Mouse (Mus musculus): ENCODE measurements at regions not wholly inside any gene's neighbourhood (a gene's known extent, or its start where the extent isn't known, plus 50 kb on each side); places are given as distances from the start of the nearest gene placed in this dataset.

DNA sequence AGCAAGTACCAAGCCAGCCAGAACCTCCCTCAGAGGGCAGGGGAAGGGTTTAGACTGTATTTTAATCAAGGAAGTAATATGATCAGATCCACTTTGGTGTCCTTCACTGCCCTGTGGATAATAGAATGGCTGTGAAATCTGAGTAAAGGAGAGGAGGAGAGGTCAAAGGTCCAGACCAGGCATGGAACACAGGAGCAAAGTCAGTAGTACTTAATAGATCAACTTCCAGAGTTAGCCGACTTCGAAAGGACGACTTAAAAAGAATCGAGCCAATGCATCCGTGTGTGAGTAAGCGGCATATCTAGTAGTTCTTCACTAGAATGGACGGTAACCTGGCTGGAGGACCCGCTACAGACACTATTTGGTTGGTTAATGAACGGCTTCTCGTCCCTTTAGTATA is 103.8 kb upstream of the Gm15217 start:
- Histone ChIP-seq H3K27ac (no peak overlapping the region), H3K36me3 (replicated peaks) (no peaks in the 10 kb centered on the region), H3K9me3 (no peaks in the 10 kb centered on the region), H3K4me3 (no peak overlapping the region), H3K27me3 (ENCODE audit: poor library complexity, severe bottlenecking) (no peaks in the 10 kb centered on the region), H3K4me1 (no peaks in the 10 kb centered on the region)
- WGBS, result 93% methylated on average over 10 of the region's 10 CpGs
- DNase-seq (ENCODE audit: extremely low spot score, low spot score), result no peak

DNA sequence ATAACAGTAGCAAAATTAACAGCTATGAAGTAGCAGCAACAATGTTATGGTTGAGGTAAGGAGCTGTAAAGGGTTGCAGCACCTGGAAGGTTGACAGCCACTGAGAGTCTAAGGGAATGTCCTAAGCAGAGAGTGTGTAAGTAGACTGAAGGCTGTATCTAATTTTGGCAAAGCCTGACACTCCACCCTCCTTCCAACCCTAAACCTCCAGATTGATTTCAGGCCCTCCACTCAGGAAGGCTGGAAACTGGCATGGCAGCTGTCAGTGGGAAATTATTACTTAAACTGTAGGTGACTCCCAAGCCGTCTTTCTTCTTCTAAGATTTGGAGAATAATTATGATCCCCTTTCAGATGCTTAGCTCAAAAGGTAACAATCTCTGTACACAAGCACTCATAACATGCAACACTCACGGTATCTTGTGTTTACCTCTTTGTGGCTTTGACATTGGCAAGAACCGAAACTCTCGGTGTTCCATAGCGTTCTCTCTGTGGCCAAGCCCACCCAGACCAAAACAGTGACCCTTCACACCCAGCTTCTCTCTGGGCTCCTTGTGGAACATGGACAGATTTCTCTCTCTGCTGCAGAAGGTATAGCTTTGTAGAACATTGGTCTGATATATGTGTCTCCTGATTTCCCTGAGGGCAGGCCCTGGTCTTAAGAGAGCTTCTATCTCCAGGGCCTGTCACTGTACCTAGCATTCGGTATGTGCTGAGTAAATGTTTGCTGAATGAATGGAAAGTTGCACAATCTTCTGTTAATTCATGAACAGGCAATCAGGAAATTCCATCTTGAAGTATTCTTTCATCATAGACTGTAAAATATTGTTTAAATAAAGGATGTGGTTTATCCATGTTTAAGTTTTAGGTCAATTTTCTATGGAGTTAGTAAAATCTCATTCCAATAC is 102.0 kb upstream of the Gm15217 start:
- H3K9me3 ChIP-seq, result no peaks in the 10 kb centered on the region
- no peak for DNase-seq (ENCODE audit: extremely low spot score, low spot score)
- no peak overlapping the region for H3K27ac ChIP-seq
- no peaks in the 10 kb centered on the region for H3K27me3 ChIP-seq (ENCODE audit: poor library complexity, severe bottlenecking)
- no peaks in the 10 kb centered on the region for H3K4me1 ChIP-seq
- 93% methylated on average over 6 of the region's 6 CpGs for WGBS
- H3K4me3 ChIP-seq, result no peak overlapping the region
- no peaks in the 10 kb centered on the region for H3K36me3 ChIP-seq (replicated peaks)

DNA sequence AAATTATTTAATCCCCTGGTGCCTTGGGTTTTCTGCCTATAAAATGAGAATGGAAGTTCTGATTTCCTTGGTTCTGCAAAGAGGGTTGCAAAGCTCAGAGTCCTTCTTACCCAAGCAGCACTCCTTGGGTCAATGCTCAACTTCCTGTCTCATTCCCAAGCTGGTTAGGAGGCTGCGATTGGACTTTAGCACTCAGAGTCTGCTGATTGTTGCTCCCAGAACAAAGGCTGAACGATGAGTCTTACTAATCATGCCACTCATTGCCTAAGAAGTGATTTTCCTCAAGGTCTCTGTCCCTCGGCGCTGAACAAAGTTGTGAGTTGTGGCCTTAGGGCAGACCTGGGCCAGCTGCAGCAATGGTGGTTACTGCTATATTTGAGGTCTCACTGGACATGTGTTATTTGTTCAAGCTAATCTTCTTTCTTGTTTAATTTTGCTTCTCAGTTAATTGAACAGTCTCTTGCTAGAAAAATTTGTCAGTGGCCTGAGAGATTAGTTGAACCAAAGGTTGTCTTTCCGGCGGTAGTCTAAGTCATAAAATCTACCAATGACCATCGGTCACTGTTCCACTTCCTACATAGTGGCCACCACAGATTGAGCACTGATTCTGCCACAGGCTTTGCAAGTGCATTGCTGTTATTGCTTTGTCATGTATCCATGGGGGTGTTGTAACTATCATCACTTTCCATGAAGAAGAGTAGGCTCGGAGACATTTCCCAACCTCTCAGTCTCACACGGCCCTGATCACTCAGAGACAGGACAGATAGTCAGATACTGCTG is 101.2 kb upstream of the Gm15217 start:
- 89% methylated on average over 9 of the region's 9 CpGs for WGBS
- Histone ChIP-seq H3K4me3 (no peak overlapping the region), H3K4me1 (no peaks in the 10 kb centered on the region), H3K27me3 (ENCODE audit: poor library complexity, severe bottlenecking) (no peaks in the 10 kb centered on the region), H3K9me3 (no peaks in the 10 kb centered on the region), H3K27ac (no peak overlapping the region), H3K36me3 (replicated peaks) (no peaks in the 10 kb centered on the region)
- DNase-seq (ENCODE audit: extremely low spot score, low spot score), result no peak

DNA sequence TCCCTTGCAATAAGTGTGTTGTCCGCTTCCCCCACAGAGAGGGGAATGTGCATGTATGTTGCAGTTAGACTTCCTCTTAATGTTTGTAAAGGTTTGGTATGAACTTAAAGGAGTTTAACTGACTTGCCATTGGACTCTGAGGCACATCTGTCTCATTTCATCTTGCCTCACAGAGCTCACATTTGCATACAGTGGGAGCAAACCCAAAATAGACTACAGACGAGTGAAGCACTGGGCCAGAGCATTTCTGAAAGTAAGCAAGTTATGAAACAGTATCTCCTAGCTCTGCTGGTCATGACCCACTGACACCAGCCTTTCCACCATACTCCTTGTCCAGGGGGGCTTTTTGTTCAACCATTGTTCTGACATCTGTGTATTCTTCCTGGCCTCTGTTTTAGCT is 86.8 kb upstream of the Gm15217 start:
- Histone ChIP-seq H3K27me3 (ENCODE audit: poor library complexity, severe bottlenecking) (no peaks in the 10 kb centered on the region), H3K4me1 (no peaks in the 10 kb centered on the region), H3K4me3 (no peak overlapping the region), H3K36me3 (replicated peaks) (no peaks in the 10 kb centered on the region), H3K27ac (no peak overlapping the region), H3K9me3 (no peaks in the 10 kb centered on the region)
- 88% methylated on average over 2 of the region's 2 CpGs for WGBS
- no peak for DNase-seq (ENCODE audit: extremely low spot score, low spot score)

DNA sequence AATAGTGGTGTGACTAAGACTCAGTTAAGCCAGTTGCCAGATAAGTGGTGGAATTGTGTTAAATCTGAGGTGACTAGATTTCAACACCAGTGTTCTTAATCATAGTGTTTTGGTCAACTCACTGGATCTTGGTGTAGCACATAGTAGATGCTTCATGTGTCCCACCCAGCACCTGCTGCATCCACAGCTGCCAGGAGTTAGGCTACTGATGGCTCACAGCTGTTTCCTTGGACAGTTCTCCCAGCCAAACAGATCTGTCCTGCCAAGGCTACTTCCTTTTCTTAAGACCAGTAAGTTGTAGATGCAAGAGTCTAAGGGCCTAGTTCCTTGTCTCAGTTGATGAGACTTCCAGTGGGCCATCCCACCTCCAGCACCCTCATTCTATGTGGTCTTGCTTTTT is 82.9 kb upstream of the Gm15217 start:
- H3K36me3 ChIP-seq (replicated peaks), result no peaks in the 10 kb centered on the region
- H3K4me1 ChIP-seq, result no peaks in the 10 kb centered on the region
- H3K27ac ChIP-seq, result no peak overlapping the region
- no peak overlapping the region for H3K4me3 ChIP-seq
- no peaks in the 10 kb centered on the region for H3K9me3 ChIP-seq
- DNase-seq (ENCODE audit: extremely low spot score, low spot score), result no peak
- no peaks in the 10 kb centered on the region for H3K27me3 ChIP-seq (ENCODE audit: poor library complexity, severe bottlenecking)

DNA sequence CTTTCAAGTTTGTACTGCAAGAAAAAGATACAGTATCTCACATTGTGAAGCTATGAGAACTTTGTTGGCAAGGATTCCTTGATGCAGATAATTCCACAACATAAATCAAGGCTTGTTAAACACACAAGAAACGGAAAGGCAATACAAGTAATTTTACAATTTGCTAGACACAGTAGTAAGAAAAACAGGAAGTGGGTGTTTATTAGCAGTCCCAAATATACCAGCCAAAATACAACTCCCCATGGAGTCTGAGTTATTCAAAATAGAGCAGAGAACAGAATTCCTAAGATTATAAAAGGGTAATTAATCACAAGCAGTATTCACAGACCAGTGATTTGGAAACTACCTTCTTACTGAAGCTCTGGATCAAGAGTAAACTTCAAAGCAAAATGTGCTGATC is 78.7 kb upstream of the Gm15217 start:
- Histone ChIP-seq H3K9me3 (no peaks in the 10 kb centered on the region), H3K27me3 (ENCODE audit: poor library complexity, severe bottlenecking) (no peaks in the 10 kb centered on the region; the same call in 1 of the 2 replicates), H3K27ac (no peak overlapping the region), H3K4me1 (peaks cover 8% of the 10 kb centered on the region), H3K4me3 (no peak overlapping the region), H3K36me3 (replicated peaks) (no peaks in the 10 kb centered on the region)
- 89% methylated on average over 1 of the region's 1 CpGs for WGBS
- no peak for DNase-seq (ENCODE audit: extremely low spot score, low spot score)

DNA sequence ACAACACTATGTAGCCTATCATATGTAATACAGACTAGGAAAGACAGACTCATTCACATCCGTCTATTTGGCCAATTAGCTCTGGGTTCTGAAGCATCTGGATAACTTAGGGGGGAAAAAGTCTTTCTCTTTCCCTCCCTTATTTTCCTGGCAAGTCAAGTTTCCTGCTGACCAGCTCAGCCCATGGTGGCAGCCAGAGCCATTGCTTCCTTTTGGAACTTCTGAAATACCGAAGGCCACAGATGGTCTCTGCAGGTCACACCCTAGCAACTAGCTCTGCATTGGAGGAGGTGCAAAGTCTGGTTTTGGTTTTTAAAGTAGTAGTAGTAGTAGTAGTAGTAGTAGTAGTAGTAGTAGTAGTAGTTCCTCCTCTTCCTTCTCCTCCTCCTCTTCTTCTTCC is 76.6 kb upstream of the Gm15217 start:
- no peaks in the 10 kb centered on the region for H3K36me3 ChIP-seq (replicated peaks)
- no peak for DNase-seq (ENCODE audit: extremely low spot score, low spot score)
- no peaks in the 10 kb centered on the region; the same call in 1 of the 2 replicates for H3K27me3 ChIP-seq (ENCODE audit: poor library complexity, severe bottlenecking)
- 84% methylated on average over 2 of the region's 2 CpGs for WGBS
- no peak overlapping the region for H3K27ac ChIP-seq
- peaks cover 24% of the 10 kb centered on the region for H3K4me1 ChIP-seq
- no peaks in the 10 kb centered on the region for H3K9me3 ChIP-seq
- no peak overlapping the region for H3K4me3 ChIP-seq

DNA sequence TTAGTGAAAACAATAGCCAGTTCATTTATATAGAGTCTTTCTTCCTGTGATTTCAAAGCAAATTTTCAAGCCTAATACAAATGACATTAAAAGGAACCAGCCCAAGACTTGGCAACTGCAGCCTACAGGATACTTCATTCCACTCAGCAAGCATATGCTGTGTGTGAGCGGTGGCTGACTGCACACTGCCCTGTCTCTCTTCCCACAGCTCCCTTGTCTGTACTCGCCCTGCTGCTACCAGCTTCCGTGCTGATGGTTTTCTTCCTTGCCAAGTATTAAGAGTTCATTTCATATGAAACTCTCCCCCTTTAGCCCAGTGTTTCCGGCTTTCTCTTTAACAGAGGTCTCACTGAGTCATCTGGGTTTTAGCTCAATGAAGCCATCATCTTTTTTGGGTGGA is 73.9 kb upstream of the Gm15217 start:
- Histone ChIP-seq H3K4me1 (peaks cover 28% of the 10 kb centered on the region), H3K36me3 (replicated peaks) (no peaks in the 10 kb centered on the region), H3K27ac (no peak overlapping the region), H3K9me3 (no peaks in the 10 kb centered on the region), H3K4me3 (no peak overlapping the region), H3K27me3 (ENCODE audit: poor library complexity, severe bottlenecking) (no peaks in the 10 kb centered on the region; the same call in 1 of the 2 replicates)
- DNase-seq (ENCODE audit: extremely low spot score, low spot score), result no peak
- WGBS, result 86% methylated on average over 4 of the region's 4 CpGs

DNA sequence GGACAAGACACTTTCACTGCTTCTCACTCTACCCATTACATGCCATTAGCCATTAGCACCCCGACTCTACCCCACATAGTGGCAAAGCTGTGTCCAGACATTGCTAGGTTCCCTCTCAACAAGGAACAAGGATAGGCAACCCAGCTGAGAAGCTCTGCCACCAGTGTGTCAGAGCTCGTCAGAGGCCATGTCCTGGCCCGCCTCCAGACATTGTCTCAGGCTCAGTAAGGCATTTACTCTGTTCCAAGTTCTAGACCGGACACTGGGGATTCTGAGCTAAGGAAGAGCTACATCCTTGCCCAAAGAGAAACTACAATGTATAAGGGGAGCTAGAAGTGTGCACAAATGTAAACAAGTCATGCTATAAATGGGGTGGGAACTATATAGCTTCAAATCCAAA is 66.2 kb upstream of the Gm15217 start:
- Histone ChIP-seq H3K9me3 (no peaks in the 10 kb centered on the region), H3K27ac (no peak overlapping the region), H3K4me1 (no peaks in the 10 kb centered on the region), H3K36me3 (replicated peaks) (no peaks in the 10 kb centered on the region), H3K27me3 (ENCODE audit: poor library complexity, severe bottlenecking) (no peaks in the 10 kb centered on the region), H3K4me3 (no peak overlapping the region)
- 91% methylated on average over 4 of the region's 4 CpGs for WGBS
- DNase-seq (ENCODE audit: extremely low spot score, low spot score), result no peak

DNA sequence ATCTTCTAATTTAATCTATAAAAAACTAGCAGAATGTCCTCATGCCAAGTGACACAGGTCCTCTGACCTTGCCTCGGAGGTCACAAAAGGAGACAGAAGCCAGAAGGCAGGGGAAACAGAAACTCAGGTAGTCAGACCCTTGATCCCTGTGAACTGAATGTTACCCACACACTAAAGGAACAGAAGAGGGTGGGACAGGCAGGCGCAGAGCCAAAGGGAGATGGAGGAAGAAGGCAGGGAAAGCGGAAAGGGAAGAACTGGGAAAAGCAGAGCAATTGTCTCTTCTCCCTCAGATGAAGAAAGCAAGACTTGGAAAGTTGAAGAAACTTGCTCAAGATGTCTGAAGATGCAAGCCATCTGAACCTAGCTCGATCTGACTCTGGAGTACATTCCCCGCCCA is 62.7 kb upstream of the Gm15217 start:
- Histone ChIP-seq H3K27ac (no peak overlapping the region), H3K4me1 (no peaks in the 10 kb centered on the region), H3K27me3 (ENCODE audit: poor library complexity, severe bottlenecking) (no peaks in the 10 kb centered on the region), H3K4me3 (no peak overlapping the region), H3K36me3 (replicated peaks) (no peaks in the 10 kb centered on the region), H3K9me3 (no peaks in the 10 kb centered on the region)
- no peak for DNase-seq (ENCODE audit: extremely low spot score, low spot score)
- WGBS, result 88% methylated on average over 5 of the region's 5 CpGs

DNA sequence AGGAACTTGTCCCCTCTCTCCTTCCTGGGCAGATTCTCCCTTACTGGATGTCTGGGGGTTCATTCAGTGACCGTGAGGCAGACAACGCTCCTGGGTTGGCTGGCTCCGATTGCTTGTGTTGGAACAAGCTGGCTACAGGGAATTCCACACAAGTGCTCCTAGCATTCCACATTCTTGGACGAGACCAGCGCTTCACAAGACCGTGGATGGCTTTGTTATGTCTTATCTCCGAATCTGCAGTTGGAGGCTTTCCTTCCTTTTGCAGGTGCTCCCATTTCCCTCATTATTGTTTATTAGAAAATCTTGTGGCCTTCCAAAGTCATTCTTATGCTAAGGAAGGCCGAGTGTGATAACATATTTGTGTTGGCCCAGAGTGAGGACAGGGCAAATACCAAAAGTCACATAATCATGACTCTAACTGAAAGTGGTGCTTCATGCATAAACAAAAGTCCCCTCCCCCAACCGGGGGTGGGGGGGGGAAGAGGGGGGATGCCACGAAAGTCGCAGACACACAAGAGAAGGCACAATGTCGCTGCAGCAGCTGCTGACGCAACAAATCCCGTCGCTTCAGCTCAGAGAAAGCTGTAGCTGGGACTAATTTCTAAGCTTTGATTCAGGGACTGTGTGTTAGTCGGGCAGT is 61.7 kb upstream of the Gm15217 start:
- DNase-seq (ENCODE audit: extremely low spot score, low spot score), result no peak
- H3K4me1 ChIP-seq, result no peaks in the 10 kb centered on the region
- H3K27ac ChIP-seq, result no peak overlapping the region
- H3K9me3 ChIP-seq, result no peaks in the 10 kb centered on the region
- no peaks in the 10 kb centered on the region for H3K27me3 ChIP-seq (ENCODE audit: poor library complexity, severe bottlenecking)
- H3K36me3 ChIP-seq (replicated peaks), result no peaks in the 10 kb centered on the region
- H3K4me3 ChIP-seq, result no peak overlapping the region
- WGBS, result 77% methylated on average over 16 of the region's 16 CpGs

DNA sequence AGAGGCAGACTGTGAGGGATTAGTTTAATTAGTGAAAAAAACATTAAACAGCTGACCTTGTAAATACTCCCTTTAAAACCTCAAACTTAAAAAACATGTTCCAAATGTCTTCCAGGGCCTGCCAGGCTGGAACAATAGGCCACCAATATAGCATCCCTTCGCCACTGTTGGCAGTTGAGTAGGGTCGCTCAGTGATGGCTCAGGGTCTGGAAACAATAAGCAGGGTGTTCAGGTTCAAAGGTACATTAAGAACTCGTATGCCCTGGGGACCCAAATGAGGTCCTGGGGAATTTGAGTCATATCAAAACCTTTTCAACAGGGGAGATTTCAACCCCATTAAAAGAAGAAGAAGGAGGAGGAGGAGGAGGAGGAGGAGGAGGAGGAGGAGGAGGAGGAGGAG is 51.1 kb upstream of the Gm15217 start:
- Histone ChIP-seq H3K27ac (no peak overlapping the region), H3K4me3 (no peak overlapping the region), H3K36me3 (replicated peaks) (no peaks in the 10 kb centered on the region), H3K4me1 (peaks cover 5% of the 10 kb centered on the region; the same call in 1 of the 2 replicates), H3K27me3 (ENCODE audit: poor library complexity, severe bottlenecking) (no peaks in the 10 kb centered on the region; the same call in 1 of the 2 replicates), H3K9me3 (no peaks in the 10 kb centered on the region)
- 48% methylated on average over 3 of the region's 3 CpGs for WGBS
- DNase-seq (ENCODE audit: extremely low spot score, low spot score), result no peak
